Mouse (Mus musculus): ENCODE data around the gene Prf1. TPM values are rescaled to one million over a fixed set of nuclear protein-coding genes. Genes with fewer than 3 reads are reported as not detected.

Prf1 gene
- total RNA-seq, 2 experiments from 2014 or later, result not detected

DNA sequence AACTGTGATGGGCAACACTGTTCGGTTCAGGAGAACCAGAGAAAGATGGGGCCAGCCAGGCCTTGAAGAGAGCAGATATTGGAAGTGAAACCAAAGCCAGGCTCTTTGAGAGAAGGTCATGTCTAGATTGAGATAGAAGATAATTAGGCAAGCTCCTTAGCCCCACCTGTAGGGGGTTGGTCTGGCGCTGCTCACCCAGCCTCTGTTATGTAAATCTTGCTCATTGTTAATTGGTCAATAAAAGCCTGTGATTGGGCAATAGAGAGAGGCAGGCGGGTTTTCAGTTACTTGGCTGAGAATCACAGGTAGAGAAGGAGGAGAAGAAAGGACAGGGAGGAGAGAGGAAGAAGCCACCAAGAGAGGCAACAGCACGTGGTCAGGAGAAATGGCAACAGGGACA lies 53.6 kb downstream of the Prf1 start:
- intact Hi-C loops (cut with DNase I), result no loop called here
- DNase-seq, result no peak
- no peak for TF ChIP-seq CTCF (IDR thresholded peaks at IDR 0.05)
- Histone ChIP-seq H3K4me3 (no peak overlapping the region), H3K27ac (no peak overlapping the region)

Other genes starting within 250 kb of the Prf1 start
- under 1 TPM in 1 of 2 experiments, not detected in 1; 0.54 TPM for gene Pcbd1, start 208.5 kb upstream of the Prf1 start, total RNA-seq (2021)
- gene Sgpl1, start 150.1 kb upstream of the Prf1 start, total RNA-seq (2021), result 1 to 10 TPM; 6.0 to 6.6 TPM
- gene Tbata, start 125.9 kb upstream of the Prf1 start, total RNA-seq (2021), result not detected
- gene Adamts14, start 24.4 kb upstream of the Prf1 start, total RNA-seq (2021), result 1 to 10 TPM in 1 of 2 experiments, under 1 TPM in 1; 0.43 to 1.5 TPM
- gene Pald1, start 85.7 kb downstream of the Prf1 start, total RNA-seq (2021), result 1 to 10 TPM; 4.0 to 7.2 TPM
- gene Nodal, start 120.1 kb downstream of the Prf1 start, total RNA-seq (2021), result under 1 TPM in 1 of 2 experiments, not detected in 1; 0.15 TPM
- gene Eif4ebp2, start 154.8 kb downstream of the Prf1 start, total RNA-seq (2021), result 100 to 1,000 TPM; 117 to 161 TPM
- 100 to 1,000 TPM; 133 to 164 TPM for gene Lrrc20, start 178.0 kb downstream of the Prf1 start, total RNA-seq (2021)